Mouse (Mus musculus): ENCODE measurements around the gene Acvrl1.
"Not testable (repeated sequence)": the region's sequence is repeated elsewhere in the genome, so short reads cannot be mapped to it uniquely, and the experiment has no call there.

The Acvrl1 gene

DNA sequence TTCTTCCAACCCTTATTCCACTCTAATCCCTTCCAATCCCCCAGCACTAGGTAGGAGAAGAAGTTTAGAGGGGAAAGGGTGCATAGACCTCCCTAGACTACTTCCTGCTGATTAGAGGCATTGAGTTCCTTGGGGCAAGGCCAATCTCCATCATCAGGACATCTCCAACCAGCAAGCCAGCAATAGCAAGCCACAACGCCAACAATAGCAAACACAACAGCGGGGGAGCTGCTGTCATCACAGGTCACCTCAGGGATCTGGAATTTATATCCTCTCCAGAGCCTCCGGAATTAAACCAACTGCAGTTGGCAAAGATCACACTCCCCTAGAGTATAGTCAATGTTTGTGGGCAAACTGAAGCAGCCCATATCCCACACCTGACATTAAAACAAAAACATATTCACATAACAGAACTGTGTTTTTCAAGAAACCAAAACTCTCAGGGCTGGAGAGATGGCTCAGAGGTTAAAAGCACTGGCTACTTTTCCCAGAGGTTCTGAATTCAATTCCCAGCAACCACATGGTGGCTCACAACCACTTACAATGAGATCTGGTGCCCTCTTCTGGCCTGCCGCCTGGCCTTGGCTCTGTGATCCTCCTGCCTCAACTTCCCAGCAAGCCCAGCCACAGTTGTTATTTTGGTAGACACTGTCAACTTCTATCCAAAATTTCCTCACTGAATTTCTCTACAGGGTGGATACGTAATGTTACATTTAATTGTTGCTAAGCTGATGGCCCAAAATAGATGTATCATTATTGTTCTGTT is 20.2 kb upstream of the Acvrl1 start:
- no peak for DNase-seq (ENCODE audit: low spot score in 2 of 2)

DNA sequence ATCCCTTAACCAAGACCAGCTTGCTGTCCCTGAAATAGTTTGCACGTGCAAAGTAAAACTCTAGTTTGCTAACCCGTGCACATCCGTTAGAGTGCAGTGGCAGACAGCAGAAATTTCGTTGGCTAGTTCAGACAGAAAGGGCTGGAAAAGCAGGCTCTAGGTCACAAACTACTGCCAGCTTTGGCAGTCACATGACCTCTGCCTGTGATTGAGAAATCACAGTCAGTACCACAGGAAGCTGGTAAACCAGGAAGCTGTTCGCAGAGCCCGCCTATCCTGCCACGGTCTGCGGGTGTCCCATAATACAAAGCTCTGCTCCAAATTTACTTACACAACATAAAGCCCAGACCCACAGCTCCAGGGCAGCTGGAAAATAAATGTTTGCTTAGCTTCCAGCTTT is 15.1 kb upstream of the Acvrl1 start:
- DNase-seq (ENCODE audit: low spot score in 2 of 2), result no peak

DNA sequence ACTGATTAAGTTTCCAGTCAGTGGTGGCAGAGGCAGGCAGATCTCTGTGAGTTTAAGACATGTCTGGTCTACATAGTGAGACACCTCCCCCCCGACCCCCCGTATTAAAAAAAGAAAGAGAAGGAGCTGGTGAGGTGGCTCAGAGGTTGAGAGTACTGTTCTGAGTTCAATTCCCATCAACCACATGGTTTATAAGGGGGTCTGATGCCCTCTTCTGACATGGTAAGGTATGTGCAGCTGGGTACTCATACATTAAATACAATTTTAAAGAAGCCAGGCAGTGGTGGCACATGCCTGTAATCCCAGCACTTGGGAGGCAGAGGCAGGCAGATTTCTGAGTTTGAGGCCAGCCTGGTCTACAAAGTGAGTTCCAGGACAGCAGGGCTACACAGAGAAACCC is 14.5 kb upstream of the Acvrl1 start:
- DNase-seq (ENCODE audit: low spot score in 2 of 2), result not testable (repeated sequence)

DNA sequence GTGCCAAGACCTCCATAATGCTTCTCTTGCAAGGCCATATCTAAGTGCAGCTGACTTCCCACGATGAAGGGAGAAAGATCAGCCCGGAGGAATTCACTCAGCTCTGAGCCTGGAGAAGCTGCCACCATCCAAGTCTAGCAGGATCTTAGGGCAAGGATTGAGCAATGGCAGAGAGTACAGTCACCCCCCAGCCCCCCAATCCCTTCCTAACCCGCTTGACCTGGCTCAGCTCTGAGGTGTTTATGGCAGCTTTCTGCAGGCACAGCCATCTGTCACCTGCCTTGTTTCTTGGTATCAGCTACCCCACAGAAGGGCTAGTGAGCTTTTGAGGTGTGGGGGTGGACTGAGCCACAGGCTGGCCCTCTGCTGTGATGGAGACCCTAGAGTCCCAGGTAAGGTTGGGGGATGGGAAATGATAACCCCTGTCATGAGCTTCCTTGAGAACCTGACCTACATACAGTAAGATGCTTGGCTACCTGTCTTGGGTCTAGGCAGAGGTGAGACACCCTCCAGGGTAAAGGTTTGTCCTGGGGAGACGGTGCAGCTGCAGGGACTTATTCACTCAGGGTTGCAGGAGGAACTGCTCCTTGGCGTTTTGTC is 12.7 kb upstream of the Acvrl1 start, which contains the start of gene Ankrd33:
Gene Ankrd33, plus strand, starts transcription at position 245 of the 600 bp plus-strand sequence.
- DNase-seq (ENCODE audit: low spot score in 2 of 2), result no peak

DNA sequence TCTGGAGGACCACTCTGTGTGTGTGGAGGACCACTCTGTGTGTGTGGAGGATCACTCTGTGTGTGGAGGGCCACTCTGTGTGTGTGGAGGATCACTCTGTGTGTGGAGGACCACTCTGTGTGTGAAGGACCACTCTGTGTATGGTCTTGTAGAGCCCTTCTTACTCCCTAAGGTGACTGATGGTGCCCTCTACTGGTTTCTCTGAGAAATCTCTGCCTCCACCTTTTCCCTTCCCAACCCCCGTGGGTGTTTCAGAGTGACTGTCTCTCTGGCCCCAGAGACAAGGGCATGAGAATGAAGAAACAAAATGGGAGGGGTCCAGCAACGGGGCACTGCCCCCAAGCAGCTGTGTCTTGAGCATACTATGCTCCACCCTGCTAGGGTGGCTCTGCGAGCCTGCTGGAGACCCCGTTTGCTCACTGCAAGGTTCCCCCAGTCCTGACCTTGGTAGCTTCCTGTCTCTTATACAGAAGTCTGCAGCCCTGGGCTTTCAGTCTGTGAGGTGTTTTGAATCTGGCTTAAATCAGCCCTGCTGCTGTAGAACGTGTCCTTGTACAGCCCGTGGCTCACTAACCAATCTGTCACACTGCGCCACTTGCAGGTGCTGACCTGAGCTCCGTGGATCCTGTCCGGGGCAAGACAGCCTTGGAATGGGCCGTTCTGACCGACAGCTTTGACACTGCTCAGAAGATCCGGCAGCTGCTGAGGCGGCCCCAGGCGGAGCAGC is 9.8 kb upstream of the Acvrl1 start:
- DNase-seq (ENCODE audit: low spot score in 2 of 2), result no peak

DNA sequence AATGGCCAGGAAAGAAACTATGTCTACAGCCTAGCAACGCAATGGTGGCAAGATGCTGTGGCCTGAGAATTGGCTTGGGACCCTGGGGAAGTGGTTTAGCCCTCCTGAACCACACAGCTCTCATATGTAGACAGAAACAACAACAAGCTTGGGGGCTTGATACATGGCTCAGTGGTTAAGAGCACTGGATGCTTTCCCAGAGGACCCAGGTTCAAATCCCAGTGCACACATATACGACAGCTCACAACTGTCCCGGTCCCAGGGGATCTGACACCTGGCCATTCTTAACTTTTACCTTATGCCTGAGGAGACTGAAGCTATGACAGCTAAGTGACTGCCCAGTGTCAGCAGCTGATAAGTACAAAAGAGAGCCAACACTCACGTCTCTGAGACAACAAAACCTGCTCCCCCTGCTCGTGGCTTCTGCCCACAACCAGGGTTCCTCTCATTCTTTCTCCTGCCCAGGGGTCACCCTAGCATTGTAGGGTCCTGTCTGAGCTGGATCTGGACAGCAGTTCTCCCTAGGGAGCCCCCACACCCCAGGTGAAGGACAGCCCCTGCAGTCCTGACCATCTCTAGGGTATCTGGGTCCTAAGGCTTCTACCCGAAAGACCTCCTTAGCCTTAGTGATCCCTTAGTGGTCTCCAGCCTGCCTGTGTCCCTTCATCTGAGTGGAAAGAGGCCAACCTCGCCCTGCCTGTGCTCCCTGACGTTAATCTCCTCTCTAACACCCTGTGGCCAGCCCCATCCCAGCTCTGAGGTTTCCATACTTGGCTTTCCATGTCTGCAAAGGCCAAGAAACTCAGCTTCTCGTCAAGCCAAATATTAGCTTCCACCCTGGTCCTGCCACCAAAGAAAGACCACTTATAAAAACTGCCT is 6.7 kb upstream of the Acvrl1 start:
- no peak for DNase-seq (ENCODE audit: low spot score in 2 of 2)

DNA sequence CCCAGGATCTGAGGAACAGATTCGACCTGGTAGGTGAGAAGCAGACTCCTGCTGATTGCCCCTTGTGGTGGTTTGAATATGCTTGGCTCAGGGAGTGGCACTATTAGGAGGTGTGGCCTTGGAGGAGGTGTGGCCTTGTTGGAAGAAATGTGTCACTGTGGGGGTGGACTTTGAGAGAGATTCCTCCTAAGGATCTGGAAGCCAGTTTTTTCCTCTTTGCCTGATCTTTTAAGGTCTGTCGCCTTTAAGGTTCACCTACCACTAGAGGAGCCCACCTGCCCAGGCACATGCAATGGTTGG is 6.1 kb upstream of the Acvrl1 start:
- no peak for DNase-seq (ENCODE audit: low spot score in 2 of 2)

DNA sequence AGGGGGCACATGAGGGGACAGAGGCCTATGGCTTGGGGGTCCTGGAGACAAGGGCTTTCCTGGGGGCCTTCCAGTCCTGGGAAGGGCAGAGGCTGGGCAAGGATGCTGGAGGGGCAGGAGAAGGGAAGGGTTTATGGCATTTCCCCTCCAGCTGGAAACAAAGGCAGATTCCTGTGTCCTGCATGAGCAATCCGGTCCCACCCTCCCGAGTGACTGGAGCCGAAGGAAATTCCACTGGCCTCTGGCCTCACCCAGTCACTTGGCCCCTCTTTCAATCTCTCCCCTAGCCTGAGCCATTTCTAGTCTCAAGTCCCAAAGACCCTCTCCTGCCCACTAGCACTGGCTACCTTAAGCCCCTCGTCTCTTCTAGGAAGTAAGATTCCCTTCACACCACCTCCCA is 5.1 kb upstream of the Acvrl1 start:
- DNase-seq (ENCODE audit: low spot score in 2 of 2), result no peak

DNA sequence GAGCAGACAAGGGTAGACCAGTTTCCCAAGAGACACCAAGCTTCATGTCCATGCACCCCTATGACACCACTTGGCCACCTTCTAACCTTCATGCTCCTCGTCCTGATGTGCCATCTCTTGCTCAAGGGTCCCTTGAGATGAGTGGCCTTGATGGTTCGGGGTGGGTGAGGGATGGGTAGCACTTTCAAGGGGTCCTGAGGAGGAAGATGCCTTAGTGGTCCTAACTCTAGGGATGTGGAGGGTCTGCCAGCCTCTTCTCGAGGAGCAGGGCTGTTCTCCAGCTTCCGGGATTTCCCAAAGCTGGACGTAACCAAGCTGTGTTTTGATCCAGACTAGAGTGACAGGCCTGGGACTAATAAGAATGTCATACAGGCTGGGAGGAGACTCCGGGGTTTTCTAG is 2.8 kb upstream of the Acvrl1 start:
- no peak for DNase-seq (ENCODE audit: low spot score in 2 of 2)

DNA sequence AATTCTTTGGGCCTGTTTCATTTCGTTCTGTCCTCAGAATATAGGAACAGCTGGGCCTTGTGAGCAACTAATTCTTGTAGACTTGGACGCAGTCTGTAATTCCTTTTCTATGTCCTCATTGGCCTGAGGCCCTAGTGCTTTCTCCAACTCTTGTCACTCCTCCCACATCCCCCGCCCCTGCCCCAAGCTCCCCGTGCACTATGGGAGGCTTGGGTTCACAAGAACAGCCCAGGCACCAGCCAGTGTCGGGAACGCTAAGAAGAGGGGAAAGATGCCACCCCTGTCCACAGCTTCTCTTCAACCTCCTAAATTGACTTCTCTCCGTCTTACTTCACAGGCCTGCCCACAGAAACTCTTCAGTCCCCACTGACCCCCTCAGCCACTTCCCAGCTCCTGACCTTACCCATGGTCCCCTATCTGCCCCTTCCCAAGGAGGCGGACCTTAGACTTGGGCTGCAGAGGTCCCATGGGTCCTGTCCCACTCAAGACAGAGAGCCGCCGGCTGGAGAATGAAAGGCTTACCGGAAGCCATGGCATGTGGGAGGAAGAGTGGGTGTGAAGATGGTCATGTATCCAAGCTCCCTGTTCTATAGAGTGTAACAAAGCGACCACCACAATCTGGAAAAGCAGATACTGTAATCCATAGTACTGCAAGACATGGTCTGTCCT is 1.3 kb upstream of the Acvrl1 start:
- no peak for DNase-seq (ENCODE audit: low spot score in 2 of 2)

DNA sequence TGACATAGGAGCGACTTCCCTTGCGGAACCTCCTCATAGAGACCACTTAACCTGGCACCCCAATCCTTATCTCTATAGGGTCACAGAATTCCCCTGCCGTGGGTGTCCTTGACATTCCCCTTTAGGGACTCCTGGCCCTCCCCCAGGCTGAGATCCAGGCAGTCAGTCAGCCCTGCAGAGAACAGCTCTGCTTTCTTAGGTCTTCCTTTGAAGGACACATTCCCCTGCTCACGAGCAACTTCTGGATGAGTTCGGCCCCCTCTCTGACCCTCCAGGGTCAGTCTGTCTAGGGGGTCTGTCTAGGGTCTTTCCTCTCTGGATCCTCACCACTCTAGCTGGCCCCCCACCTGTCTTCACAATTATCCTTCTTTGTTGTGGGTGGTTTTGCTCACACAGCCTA is 1.1 kb downstream of the Acvrl1 start:
- DNase-seq (ENCODE audit: low spot score in 2 of 2), result no peak

DNA sequence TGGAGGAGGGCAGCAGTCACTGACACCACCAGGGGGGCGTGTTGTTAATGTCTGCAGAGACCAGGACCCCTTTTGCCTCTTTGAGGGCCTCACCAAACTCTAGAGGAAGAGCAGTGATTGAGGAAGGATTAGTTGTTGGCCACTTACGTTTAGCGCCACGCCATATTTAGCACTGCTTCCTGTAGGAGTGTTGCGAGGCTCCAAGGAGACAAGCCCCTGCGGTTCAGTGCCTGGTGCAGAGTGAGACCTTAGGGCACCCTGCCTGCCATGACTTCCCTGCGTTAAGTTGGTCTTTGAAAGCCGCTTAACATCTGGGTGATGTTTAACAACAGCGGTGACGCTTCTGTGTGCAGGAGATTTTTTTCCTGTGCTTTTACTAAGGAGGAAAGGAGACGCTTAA is 3.2 kb downstream of the Acvrl1 start:
- no peak for DNase-seq (ENCODE audit: low spot score in 2 of 2)

DNA sequence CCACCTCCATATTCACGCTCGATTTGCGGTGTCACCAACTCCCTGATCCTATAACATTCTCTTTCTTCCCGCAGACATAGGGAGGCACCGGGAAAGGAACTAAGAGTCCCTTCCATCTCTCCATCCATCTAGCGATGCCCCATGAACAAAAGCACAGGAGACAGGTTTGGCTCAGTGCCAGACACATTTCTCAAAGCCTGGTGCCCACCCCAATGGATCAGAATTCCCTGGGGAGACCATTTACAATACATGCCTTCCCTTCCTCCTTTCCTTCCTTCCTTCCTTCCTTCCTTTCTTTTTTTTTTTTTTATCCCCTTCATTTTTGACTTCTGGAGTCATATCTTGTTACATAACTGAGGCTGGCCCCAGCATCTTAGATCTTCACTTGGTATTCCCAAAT is 3.7 kb downstream of the Acvrl1 start:
- DNase-seq (ENCODE audit: low spot score in 2 of 2), result no peak

DNA sequence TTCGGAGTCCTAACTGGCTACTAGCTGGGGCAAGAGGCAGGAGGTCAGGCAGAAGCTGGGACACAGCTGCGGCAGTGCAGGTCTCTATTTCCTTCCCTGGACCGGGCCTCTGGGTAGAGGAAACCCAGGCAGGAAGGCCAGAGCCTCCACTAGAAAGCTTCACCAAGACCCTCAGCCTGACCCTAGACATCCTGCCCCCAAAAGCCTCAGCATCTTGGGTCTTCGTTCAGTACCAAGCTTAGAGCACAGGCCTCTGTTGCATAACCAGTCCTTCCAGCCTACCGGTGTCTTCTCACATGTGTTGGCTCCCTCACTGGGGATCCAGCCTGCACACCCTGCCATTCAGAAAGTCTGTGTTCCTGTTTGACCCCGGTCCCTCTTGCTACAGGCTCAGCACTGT is 4.4 kb downstream of the Acvrl1 start:
- no peak for DNase-seq (ENCODE audit: low spot score in 2 of 2)

DNA sequence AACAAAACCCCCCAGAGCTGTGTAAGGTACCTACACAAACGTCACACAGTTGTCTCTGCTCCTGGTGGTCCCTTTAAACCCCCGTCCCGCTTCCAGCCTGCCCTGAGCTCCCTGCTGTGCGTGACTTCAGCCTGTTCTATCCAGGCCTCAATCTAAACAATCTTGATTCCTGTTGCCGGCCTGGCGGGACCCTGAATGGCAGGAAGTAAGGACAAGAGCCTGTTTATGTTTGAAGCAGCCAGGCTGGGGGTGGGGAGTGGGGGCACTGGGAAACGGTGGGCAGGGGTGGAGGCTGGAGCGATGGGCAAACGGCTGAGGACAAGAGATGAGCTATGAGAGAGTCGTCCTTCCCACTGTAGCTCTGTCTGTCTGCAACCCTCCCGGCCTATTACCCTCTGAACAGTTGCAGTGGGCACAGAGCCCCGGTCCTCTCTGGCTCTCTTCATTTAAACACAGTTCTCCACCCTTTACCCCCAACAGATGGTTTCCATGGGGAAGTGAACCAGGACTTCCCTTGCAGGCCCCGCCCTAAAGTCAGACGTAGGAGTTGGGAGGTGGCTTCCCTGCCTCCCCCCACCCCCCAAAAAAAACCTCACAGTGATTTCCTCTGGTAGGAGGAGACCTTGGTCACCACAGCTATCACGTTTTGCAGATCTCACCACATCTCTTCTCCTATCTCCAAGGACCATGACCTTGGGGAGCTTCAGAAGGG is 5.8 kb downstream of the Acvrl1 start:
- DNase-seq (ENCODE audit: low spot score in 2 of 2), result no peak

DNA sequence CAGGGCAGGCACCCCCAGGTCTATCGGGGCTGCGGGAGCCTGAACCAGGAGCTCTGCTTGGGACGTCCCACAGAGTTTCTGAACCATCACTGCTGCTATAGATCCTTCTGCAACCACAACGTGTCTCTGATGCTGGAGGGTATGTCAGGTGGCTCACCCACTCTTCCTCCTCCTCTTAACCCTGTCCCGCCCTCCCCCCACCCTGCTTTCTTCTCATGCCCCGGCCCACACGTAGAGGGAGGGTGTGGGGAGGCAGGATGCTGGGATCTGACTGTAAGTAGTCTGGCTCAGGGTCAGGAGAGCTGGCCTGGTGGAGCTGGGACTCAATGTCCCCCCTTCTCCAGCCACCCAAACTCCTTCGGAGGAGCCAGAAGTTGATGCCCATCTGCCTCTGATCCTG is 7.1 kb downstream of the Acvrl1 start:
- DNase-seq (ENCODE audit: low spot score in 2 of 2), result no peak

DNA sequence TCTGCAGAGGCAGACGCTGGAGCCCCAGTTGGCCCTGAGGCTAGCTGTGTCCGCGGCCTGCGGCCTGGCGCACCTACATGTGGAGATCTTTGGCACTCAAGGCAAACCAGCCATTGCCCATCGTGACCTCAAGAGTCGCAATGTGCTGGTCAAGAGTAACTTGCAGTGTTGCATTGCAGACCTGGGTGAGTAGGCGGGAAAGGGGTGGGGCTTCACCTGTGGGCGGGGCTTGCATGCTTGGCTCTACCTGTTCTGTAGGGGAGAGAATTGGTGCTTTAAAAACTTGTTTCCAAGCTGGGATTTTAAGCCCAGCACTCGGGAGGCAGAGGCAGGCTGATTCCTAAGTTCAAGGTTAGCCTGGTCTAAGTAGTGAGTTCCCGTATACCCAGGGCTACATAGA is 9.1 kb downstream of the Acvrl1 start:
- no peak for DNase-seq (ENCODE audit: low spot score in 2 of 2)

DNA sequence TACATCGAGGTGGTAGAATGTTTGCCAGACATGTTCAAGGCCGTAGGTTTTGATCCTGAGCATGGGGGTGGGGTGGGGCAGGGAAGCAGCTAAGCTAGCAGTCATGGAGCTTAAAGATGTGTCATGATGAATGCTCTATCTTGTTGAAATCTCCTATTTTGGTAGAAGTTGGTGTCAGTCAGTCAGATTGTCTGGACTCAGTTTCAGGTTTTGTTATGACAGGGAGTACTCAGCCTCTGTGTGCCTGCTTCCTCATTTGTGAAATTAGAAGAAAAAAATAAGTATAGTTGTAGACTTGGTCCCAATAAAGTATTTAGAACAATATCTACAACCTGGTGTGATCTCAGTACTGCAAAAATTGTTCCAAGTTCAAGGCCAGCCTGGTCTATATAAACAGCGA is 10.4 kb downstream of the Acvrl1 start:
- no peak for DNase-seq (ENCODE audit: low spot score in 2 of 2)

DNA sequence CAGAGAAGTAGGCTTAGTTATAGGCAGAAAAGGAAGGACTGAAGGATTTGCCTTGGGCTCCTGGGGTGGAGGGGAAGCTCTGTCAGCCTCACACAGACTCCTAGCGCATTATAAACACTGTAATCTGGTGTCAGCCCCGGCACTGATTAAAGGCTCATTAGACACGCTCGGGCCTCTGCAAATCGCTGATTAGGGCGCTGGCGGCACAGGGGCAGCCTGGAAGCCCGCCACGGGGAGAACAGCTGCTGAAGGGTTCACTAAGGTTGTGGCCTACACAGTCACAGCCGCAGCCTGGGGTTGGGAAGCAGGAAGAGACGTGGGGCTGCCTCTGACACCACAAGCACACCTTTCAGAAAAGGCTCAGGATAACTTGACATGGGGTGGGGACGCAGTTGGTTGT is 11.6 kb downstream of the Acvrl1 start:
- DNase-seq (ENCODE audit: low spot score in 2 of 2), result no peak

DNA sequence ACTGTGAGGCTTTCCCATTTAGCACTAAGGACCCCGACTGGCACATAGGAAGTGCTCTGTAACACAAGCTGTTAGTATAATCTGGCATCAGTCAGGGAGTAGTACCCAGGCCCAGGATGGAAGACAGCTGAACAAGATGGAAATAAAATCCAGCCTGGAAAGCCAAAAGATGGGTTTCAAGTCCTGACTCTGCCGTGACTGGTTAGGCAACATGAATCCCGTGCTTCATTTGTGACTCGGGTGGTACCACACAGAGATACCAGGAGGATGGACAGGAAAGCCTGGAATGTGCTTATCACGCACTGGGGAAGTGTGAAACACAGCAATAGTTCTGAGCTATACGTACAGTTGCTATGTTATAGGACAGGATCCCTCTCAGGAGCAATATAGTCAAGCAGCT is 12.3 kb downstream of the Acvrl1 start:
- DNase-seq (ENCODE audit: low spot score in 2 of 2), result no peak

DNA sequence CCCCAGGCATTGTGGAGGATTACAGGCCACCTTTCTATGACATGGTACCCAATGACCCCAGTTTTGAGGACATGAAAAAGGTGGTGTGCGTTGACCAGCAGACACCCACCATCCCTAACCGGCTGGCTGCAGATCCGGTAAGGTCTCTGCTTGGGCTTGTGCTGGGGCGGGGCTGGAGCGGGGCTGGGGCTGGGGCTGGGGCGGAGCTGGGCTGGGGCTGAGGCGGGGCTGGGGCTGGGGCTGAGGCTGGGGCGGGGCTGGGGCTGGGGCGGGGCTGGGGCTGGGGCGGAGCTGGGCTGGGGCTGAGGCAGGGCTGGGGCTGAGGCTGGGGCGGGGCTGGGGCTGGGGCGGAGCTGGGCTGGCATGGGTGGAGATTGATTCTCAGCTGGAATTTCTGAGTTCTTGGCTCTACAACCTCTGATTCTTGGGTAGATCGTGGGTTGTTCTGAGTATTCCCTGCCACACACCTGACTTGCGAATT is 12.8 kb downstream of the Acvrl1 start:
- DNase-seq (ENCODE audit: low spot score in 2 of 2), result no peak

Data from spleen, postnatal 14 days (tissue).